Mouse (Mus musculus) lung, embryonic 16.5 days (tissue): ENCODE results near the gene Tmem215. TPM values are rescaled to one million over a fixed set of nuclear protein-coding genes. Genes with fewer than 3 reads are reported as not detected.

ENCODE experiments used
- ATAC-seq: fragments of 200-750 bp; cut with Nextera tagmentation; 2 replicates; pipeline ENCODE4 v1.8.0; 2017; ENCODE audit warnings: low read depth, mild to moderate bottlenecking, moderate library complexity
- H3K27ac ChIP-seq: fragments of 300-500 bp; sonication (generic); 2 replicates; pipeline ENCODE4 v1.5.1; 2014; ENCODE audit warnings: mild to moderate bottlenecking, control low read depth, low read length
- H3K27me3 ChIP-seq: fragments of 300-500 bp; sonication (generic); 2 replicates; pipeline ENCODE4 v1.6.1; 2014; ENCODE audit warnings: low read depth, low read length, mixed read lengths; ENCODE audit not compliant: control insufficient read depth, insufficient read depth
- H3K36me3 ChIP-seq: fragments of 300-500 bp; sonication (generic); 2 replicates; pipeline ENCODE4 v1.6.1; 2014; ENCODE audit warnings: low read length; ENCODE audit not compliant: control insufficient read depth, insufficient read depth
- H3K4me1 ChIP-seq: fragments of 300-500 bp; sonication (generic); replicated peaks from 2 replicates; pipeline ENCODE4 v1.6.1; 2014; ENCODE audit warnings: low read length, mixed read lengths; ENCODE audit not compliant: control insufficient read depth, insufficient read depth
- H3K4me2 ChIP-seq: fragments of 300-500 bp; sonication (generic); 2 replicates; pipeline ENCODE4 v1.6.1; 2014; ENCODE audit warnings: low read depth, low read length, control low read depth
- H3K4me3 ChIP-seq: fragments of 300-500 bp; sonication (generic); 2 replicates; pipeline ENCODE4 v1.5.1; 2014; ENCODE audit warnings: mild to moderate bottlenecking, low read length, control low read depth
- H3K9ac ChIP-seq: fragments of 300-500 bp; sonication (generic); 2 replicates; pipeline ENCODE4 v1.6.1; 2014; ENCODE audit warnings: low read length, control low read depth
- H3K9me3 ChIP-seq: fragments of 300-500 bp; sonication (generic); 2 replicates; pipeline ENCODE4 v1.6.1; 2016; ENCODE audit warnings: low read length; ENCODE audit not compliant: control insufficient read depth
- WGBS: fragments of 180-500 bp; shearing (Covaris S2); extraction: QIAGEN DNeasy Blood & Tissue Kit; methylation state at CpG from one replicate; pipeline ENCODE4 v1.1.7; 2014; 5-methylcytosine and 5-hydroxymethylcytosine counted together
- polyA plus RNA-seq: library from polyadenylated mRNA; unstranded; fragments of >200 nt; fragmentation: Nextera tagmentation; extraction: Ambion mirVana; gene quantifications from 2 replicates; pipeline ENCODE4 v1.2.1, GENCODE M21; 2015

The Tmem215 gene
- polyA plus RNA-seq, 1 experiment from 2014 or later: 0.63 TPM

DNA sequence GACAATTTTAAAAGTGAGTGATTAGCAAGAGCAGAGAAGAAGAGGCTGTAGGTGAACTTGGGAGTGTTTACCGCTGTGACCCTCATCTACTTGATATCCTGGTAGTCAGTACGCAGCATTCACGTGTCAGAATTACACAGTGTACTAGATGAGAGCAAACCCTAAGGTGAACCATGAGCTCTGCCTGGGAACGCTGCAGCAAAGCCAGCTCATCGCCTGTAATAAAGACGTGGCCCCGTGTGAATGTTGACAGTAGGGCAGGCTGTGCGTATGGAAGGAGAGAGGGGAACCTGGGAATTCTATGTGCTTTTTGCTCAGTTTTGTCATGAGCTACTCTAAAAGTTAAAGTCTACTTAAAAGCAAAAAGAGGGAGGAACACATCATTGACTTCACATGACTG lies 19.8 kb downstream of the Tmem215 start:
- Histone ChIP-seq H3K9me3 (no peaks in the 10 kb centered on the region), H3K4me1 (no peaks in the 10 kb centered on the region), H3K27ac (no peak overlapping the region), H3K4me2 (no peak overlapping the region), H3K4me3 (no peak overlapping the region), H3K27me3 (no peaks in the 10 kb centered on the region), H3K36me3 (no peaks in the 10 kb centered on the region), H3K9ac (no peak overlapping the region)
- no peak for ATAC-seq
- WGBS: 78% methylated on average over 8 of the region's 8 CpGs

DNA sequence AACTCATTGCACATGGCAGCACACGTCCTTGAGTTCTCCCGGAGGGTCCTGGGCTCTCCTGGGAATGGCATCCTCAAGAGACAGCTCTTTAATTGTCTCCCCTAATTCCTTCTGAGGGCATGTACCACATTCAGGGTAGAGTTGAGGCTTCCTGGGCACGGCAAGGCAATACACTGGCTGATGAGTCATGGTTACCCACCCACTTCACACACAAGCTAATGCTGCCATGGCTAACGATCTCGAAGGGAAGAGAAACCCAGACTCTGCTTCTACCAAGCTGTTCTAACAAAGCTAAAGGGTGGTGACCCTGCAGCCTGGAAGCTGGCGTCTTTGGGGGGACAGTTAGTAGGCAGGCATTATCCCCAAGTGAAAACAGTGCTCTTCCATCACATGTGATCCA lies 24.4 kb downstream of the Tmem215 start:
- Histone ChIP-seq H3K4me3 (no peak overlapping the region), H3K9ac (no peak overlapping the region), H3K36me3 (no peaks in the 10 kb centered on the region), H3K9me3 (no peaks in the 10 kb centered on the region), H3K4me2 (no peak overlapping the region), H3K4me1 (no peaks in the 10 kb centered on the region), H3K27ac (no peak overlapping the region), H3K27me3 (no peaks in the 10 kb centered on the region)
- WGBS: 78% methylated on average over 6 of the region's 6 CpGs
- ATAC-seq: no peak

DNA sequence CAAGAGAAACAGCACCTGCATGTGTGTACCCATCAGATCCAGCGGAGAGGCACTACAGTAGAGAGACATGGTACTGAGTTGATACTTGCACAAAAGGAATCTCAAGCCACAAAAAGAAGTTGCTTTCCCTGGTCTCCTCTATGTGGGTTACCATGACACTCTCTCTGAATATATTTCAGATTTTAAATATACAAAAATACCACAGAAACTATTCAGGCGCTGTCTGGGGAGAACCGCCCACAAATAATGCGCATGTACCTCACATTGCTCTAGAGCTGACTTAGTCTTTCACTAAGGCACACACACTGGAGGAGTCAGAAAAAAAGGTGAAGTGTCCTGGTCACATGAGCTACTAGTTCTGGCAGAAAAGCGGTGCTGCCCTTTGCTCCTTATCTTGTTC lies 24.8 kb downstream of the Tmem215 start:
- ATAC-seq: no peak
- Histone ChIP-seq H3K27me3 (no peaks in the 10 kb centered on the region), H3K27ac (no peak overlapping the region), H3K36me3 (no peaks in the 10 kb centered on the region), H3K9ac (no peak overlapping the region), H3K4me3 (no peak overlapping the region), H3K9me3 (no peaks in the 10 kb centered on the region), H3K4me2 (no peak overlapping the region), H3K4me1 (no peaks in the 10 kb centered on the region)
- 87% methylated on average over 5 of the region's 5 CpGs for WGBS

DNA sequence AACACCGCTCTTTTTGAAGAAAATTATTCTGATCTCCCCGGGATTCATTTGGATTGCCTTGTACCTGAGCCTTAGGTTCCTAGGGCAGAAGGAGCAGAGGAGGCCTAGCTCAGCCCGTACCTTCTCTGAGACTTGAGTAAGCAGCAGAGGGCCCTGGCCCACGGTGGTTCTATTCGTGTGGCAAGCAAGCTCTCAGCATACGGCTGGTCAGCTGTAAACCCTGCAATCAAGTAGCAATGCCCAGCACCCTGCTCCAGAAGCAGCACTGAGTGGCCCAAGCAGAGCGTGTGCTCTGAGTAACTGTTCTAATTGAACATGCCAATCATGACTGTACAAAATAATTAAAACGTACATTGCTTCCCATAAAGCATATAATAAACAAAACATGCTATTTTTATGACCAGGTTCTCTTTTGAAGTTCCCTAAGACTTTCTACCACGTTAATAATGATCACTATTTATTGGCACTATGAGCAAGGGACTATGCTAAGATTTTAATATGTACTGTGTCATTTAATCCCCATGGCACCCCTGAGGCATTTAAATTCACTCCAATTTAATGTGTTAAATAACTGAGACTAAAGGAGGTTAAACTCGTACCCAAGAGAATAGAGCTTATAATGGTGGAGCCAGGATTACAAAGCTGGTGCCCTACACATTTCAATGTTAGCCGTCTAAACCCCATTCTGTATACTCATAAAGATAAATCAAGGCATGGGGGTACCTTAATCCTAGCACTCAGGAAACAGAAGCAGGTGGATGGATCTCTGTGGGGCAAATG lies 28.0 kb downstream of the Tmem215 start:
- Histone ChIP-seq H3K9me3 (no peaks in the 10 kb centered on the region), H3K4me3 (no peak overlapping the region), H3K27ac (no peak overlapping the region), H3K36me3 (no peaks in the 10 kb centered on the region), H3K4me2 (no peak overlapping the region), H3K27me3 (no peaks in the 10 kb centered on the region), H3K9ac (no peak overlapping the region), H3K4me1 (no peaks in the 10 kb centered on the region)
- ATAC-seq: no peak
- WGBS: 84% methylated on average over 11 of the region's 11 CpGs

DNA sequence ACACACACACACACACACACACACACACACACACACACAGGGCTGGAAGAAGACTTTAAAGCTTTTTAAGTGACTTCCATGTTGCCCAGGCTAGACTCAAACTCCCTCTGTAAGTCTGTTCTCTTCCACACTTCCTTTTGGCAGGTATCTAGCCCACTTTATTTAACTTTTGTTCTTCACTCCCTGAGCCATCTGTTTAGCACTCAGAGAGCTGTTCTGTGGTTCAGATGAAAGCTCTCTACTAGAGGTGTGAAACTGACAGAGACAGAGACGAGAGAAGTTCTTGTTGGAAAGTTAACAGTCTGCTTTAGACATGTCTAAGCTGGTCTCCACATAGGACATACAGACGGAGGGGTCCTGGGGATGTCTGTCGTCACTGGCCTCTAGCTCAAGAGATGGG lies 30.5 kb downstream of the Tmem215 start:
- no peak overlapping the region for H3K27ac ChIP-seq
- no peak overlapping the region for H3K4me2 ChIP-seq
- no peaks in the 10 kb centered on the region for H3K4me1 ChIP-seq
- no peak overlapping the region for H3K9ac ChIP-seq
- WGBS: 53% methylated on average over 3 of the region's 3 CpGs
- H3K4me3 ChIP-seq: no peak overlapping the region
- no peaks in the 10 kb centered on the region for H3K36me3 ChIP-seq
- ATAC-seq: no peak
- H3K9me3 ChIP-seq: no peaks in the 10 kb centered on the region
- H3K27me3 ChIP-seq: no peaks in the 10 kb centered on the region

DNA sequence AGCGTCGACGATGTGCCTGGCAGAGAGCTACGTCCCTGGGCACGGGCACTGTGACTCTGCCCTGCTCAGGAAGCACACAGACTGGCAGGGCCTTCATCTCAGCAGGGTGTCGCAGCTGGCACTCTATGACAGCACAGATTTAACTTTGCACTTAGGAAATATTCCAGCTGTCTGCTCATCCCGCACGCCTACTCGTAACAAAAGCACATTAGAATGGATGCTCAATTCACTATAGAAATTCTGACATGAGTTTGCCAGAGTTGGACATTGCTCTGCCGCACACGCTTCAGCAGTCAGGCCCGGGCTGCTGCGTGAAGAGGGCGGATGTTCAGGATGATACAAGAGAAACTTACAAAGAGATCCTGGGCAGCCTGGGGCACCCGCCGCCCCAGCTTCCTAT lies 37.6 kb downstream of the Tmem215 start:
- 66% methylated on average over 16 of the region's 16 CpGs for WGBS
- Histone ChIP-seq H3K27me3 (no peaks in the 10 kb centered on the region), H3K4me1 (no peaks in the 10 kb centered on the region), H3K9ac (no peak overlapping the region), H3K9me3 (no peaks in the 10 kb centered on the region), H3K36me3 (no peaks in the 10 kb centered on the region), H3K4me3 (no peak overlapping the region), H3K27ac (no peak overlapping the region), H3K4me2 (no peak overlapping the region)
- no peak for ATAC-seq

DNA sequence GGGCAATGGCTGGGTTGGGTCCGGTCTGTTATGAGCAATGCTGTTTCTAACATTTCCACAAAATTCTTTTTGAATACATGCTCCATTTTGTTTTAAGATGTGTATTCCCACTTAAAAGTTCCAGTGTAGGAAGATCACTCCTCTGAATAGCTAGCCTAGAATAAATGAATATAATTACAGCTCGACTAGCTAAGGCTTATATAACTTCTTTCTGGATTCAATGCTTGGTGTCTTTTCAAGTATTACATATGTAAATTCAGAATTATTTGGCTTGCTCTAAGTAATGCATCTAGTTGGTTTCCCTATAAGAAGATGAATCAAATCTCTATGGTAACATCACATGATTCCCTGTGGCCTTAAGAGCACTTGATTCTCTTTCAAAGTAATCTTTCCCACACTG lies 41.3 kb downstream of the Tmem215 start:
- WGBS: 84% methylated on average over 2 of the region's 2 CpGs
- H3K27ac ChIP-seq: no peak overlapping the region
- H3K4me2 ChIP-seq: no peak overlapping the region
- no peaks in the 10 kb centered on the region for H3K4me1 ChIP-seq
- no peaks in the 10 kb centered on the region for H3K36me3 ChIP-seq
- no peak for ATAC-seq
- H3K9ac ChIP-seq: no peak overlapping the region
- no peaks in the 10 kb centered on the region for H3K9me3 ChIP-seq
- no peak overlapping the region for H3K4me3 ChIP-seq
- no peaks in the 10 kb centered on the region for H3K27me3 ChIP-seq

DNA sequence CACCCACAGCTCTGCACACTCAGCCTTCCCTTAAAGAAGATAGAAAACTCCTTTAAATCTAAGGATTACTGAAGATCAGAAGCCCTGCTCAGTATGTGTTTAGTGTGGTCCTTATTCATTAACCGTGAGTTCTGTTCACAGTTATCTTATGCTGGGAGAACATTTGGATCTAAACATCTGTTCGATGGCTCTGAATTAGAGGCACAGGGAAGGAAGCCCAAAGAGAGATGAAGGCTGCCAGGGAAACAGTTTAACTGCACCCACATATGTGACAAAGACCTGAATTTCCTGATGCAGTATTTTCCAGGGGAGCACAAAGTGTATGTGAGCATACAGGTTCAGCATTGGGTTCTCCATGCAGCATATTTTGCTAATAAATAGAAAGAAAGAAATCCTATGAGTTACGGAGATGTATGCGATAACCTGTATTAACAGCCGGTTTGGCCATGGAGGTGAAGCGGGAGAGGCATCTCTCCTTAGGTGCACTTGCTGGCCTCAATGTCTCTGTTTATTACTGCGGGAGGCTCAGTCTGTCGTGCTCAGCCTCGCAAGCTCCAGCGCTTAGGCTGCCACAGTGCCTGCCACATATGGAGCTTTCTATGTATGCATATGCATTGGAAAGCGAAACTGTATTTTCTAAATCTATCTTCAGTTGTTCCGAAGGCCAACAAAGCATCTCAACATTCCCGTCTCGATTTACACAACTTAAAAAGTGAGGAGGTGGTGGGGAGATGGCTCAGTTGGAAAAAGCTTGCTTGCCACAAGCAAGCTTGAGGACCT lies 46.8 kb downstream of the Tmem215 start:
- ATAC-seq: no peak
- no peaks in the 10 kb centered on the region for H3K36me3 ChIP-seq
- WGBS: 87% methylated on average over 14 of the region's 14 CpGs
- no peak overlapping the region for H3K9ac ChIP-seq
- H3K27ac ChIP-seq: no peak overlapping the region
- no peaks in the 10 kb centered on the region; the same call in 1 of the 2 replicates for H3K9me3 ChIP-seq
- H3K4me3 ChIP-seq: no peak overlapping the region
- no peak overlapping the region for H3K4me2 ChIP-seq
- no peaks in the 10 kb centered on the region for H3K4me1 ChIP-seq
- H3K27me3 ChIP-seq: no peaks in the 10 kb centered on the region
